Mouse (Mus musculus): ENCODE measurements around the gene Olfr1280. TPM values are rescaled to one million over a fixed set of nuclear protein-coding genes. Genes with fewer than 3 reads are reported as not detected.

Olfr1280 gene
- not detected for polyA plus RNA-seq (2014; fragmentation: Illumina TruSeq; extraction: RNeasy Lipid Tissue Mini Kit (QIAGEN cat#74804); ENCODE audit: low read depth, low replicate concordance)

GRCm38 (mm10) chr2:111313717-111314116, at the start of gene Olfr1280:
Gene Olfr1280 (plus strand): TSS chr2:111314017.

GRCm38 (mm10) chr2:111274006-111274405, 39.8 kb upstream of the Olfr1280 start, which contains the start of gene Olfr1277:
Gene Olfr1277 (minus strand): TSS chr2:111274106.

GRCm38 (mm10) chr2:111289836-111290235, 24.0 kb upstream of the Olfr1280 start, which contains the start of gene Olfr1278:
Gene Olfr1278 (plus strand): TSS chr2:111290136.

DNA sequence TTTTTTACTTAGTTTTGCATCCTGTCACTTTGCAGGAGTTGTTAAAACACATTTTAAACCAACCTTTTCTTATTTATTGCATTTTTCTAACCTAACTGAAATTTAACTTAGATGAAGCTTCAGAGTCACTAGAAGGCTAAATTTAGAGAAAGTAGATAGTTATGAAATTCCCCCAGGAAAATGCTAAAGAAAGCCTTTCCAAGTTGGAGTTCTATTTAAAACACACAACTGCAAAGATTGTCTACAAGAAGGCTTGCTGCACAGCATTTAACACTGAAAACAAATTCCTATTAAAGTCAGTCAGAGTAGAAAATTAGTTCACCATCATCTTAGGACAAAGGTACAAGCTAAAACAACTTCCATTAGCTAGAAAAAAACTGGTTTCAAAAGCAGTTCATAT, 13.4 kb upstream of the Olfr1280 start, which contains the start of gene Olfr1279:
Gene Olfr1279 (plus strand): TSS at position 262 of the 400 bp plus-strand sequence.

GRCm38 (mm10) chr2:111326220-111326619, 12.4 kb downstream of the Olfr1280 start, which contains the start of gene Olfr1281:
Gene Olfr1281 (plus strand): TSS chr2:111326520.

DNA sequence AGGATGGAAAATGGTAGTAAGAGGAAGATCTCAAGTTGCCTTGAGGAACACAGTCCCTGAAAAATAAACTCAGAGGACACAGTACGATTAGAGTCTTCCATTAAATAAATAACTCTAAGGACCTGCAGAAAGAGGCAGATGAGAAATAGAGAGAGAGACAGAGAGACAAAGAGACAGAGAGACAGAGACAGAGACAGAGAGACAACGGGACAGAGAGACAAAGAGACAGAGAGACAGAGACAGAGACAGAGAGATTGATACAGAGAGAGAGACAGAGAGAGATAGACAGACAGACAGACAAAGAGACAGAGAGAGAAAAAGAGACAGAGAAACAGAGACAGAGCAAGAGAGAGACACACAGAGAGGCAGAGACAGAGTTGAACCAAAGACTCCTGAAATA, 22.2 kb downstream of the Olfr1280 start, which contains the start of gene Olfr1282:
Gene Olfr1282 (minus strand): TSS at position 101 of the 400 bp plus-strand sequence.

GRCm38 (mm10) chr2:111366490-111366889, 52.7 kb downstream of the Olfr1280 start, which contains the start of gene Olfr1283:
Gene Olfr1283 (plus strand): TSS chr2:111366790.

GRCm38 (mm10) chr2:111375222-111375621, 61.4 kb downstream of the Olfr1280 start, which contains the start of gene Olfr1284:
Gene Olfr1284 (plus strand): TSS chr2:111375522.

Other genes starting within 250 kb of the Olfr1280 start
- not detected for gene Gm13941, start 208.0 kb upstream of the Olfr1280 start, polyA plus RNA-seq (2014; fragmentation: Illumina TruSeq; extraction: RNeasy Lipid Tissue Mini Kit (QIAGEN cat#74804); ENCODE audit: low read depth, low replicate concordance)
- not detected for gene Gm15130, start 161.1 kb upstream of the Olfr1280 start, polyA plus RNA-seq (2014; fragmentation: Illumina TruSeq; extraction: RNeasy Lipid Tissue Mini Kit (QIAGEN cat#74804); ENCODE audit: low read depth, low replicate concordance)
- not detected for gene 4930430A15Rik, start 84.4 kb upstream of the Olfr1280 start, polyA plus RNA-seq (2014; fragmentation: Illumina TruSeq; extraction: RNeasy Lipid Tissue Mini Kit (QIAGEN cat#74804); ENCODE audit: low read depth, low replicate concordance)
- not detected for gene Olfr1275, start 78.7 kb upstream of the Olfr1280 start, polyA plus RNA-seq (2014; fragmentation: Illumina TruSeq; extraction: RNeasy Lipid Tissue Mini Kit (QIAGEN cat#74804); ENCODE audit: low read depth, low replicate concordance)
- not detected for gene Olfr1276, start 59.5 kb upstream of the Olfr1280 start, polyA plus RNA-seq (2014; fragmentation: Illumina TruSeq; extraction: RNeasy Lipid Tissue Mini Kit (QIAGEN cat#74804); ENCODE audit: low read depth, low replicate concordance)
- gene Olfr1277, start 39.9 kb upstream of the Olfr1280 start, polyA plus RNA-seq (2014; fragmentation: Illumina TruSeq; extraction: RNeasy Lipid Tissue Mini Kit (QIAGEN cat#74804); ENCODE audit: low read depth, low replicate concordance) = not detected
- gene Olfr1278, start 23.9 kb upstream of the Olfr1280 start, polyA plus RNA-seq (2014; fragmentation: Illumina TruSeq; extraction: RNeasy Lipid Tissue Mini Kit (QIAGEN cat#74804); ENCODE audit: low read depth, low replicate concordance) = not detected
- gene Olfr1279, start 13.4 kb upstream of the Olfr1280 start, polyA plus RNA-seq (2014; fragmentation: Illumina TruSeq; extraction: RNeasy Lipid Tissue Mini Kit (QIAGEN cat#74804); ENCODE audit: low read depth, low replicate concordance) = not detected
- gene Olfr1281, start 12.5 kb downstream of the Olfr1280 start, polyA plus RNA-seq (2014; fragmentation: Illumina TruSeq; extraction: RNeasy Lipid Tissue Mini Kit (QIAGEN cat#74804); ENCODE audit: low read depth, low replicate concordance) = not detected
- gene Olfr1282, start 22.1 kb downstream of the Olfr1280 start, polyA plus RNA-seq (2014; fragmentation: Illumina TruSeq; extraction: RNeasy Lipid Tissue Mini Kit (QIAGEN cat#74804); ENCODE audit: low read depth, low replicate concordance) = not detected
- not detected for gene Olfr1283, start 52.8 kb downstream of the Olfr1280 start, polyA plus RNA-seq (2014; fragmentation: Illumina TruSeq; extraction: RNeasy Lipid Tissue Mini Kit (QIAGEN cat#74804); ENCODE audit: low read depth, low replicate concordance)
- not detected for gene Olfr1284, start 61.5 kb downstream of the Olfr1280 start, polyA plus RNA-seq (2014; fragmentation: Illumina TruSeq; extraction: RNeasy Lipid Tissue Mini Kit (QIAGEN cat#74804); ENCODE audit: low read depth, low replicate concordance)
- gene Olfr1286, start 109.1 kb downstream of the Olfr1280 start, polyA plus RNA-seq (2014; fragmentation: Illumina TruSeq; extraction: RNeasy Lipid Tissue Mini Kit (QIAGEN cat#74804); ENCODE audit: low read depth, low replicate concordance) = not detected
- not detected for gene Olfr1287, start 135.1 kb downstream of the Olfr1280 start, polyA plus RNA-seq (2014; fragmentation: Illumina TruSeq; extraction: RNeasy Lipid Tissue Mini Kit (QIAGEN cat#74804); ENCODE audit: low read depth, low replicate concordance)
- not detected for gene Olfr1288, start 160.1 kb downstream of the Olfr1280 start, polyA plus RNA-seq (2014; fragmentation: Illumina TruSeq; extraction: RNeasy Lipid Tissue Mini Kit (QIAGEN cat#74804); ENCODE audit: low read depth, low replicate concordance)
- not detected for gene Olfr1289, start 166.8 kb downstream of the Olfr1280 start, polyA plus RNA-seq (2014; fragmentation: Illumina TruSeq; extraction: RNeasy Lipid Tissue Mini Kit (QIAGEN cat#74804); ENCODE audit: low read depth, low replicate concordance)
- not detected for gene Olfr1290, start 179.8 kb downstream of the Olfr1280 start, polyA plus RNA-seq (2014; fragmentation: Illumina TruSeq; extraction: RNeasy Lipid Tissue Mini Kit (QIAGEN cat#74804); ENCODE audit: low read depth, low replicate concordance)
- not detected for gene Olfr1291-ps1, start 183.2 kb downstream of the Olfr1280 start, polyA plus RNA-seq (2014; fragmentation: Illumina TruSeq; extraction: RNeasy Lipid Tissue Mini Kit (QIAGEN cat#74804); ENCODE audit: low read depth, low replicate concordance)
- not detected for gene Olfr1293-ps, start 211.2 kb downstream of the Olfr1280 start, polyA plus RNA-seq (2014; fragmentation: Illumina TruSeq; extraction: RNeasy Lipid Tissue Mini Kit (QIAGEN cat#74804); ENCODE audit: low read depth, low replicate concordance)
- not detected for gene Olfr1294, start 226.3 kb downstream of the Olfr1280 start, polyA plus RNA-seq (2014; fragmentation: Illumina TruSeq; extraction: RNeasy Lipid Tissue Mini Kit (QIAGEN cat#74804); ENCODE audit: low read depth, low replicate concordance)

Measured in kidney, adult 10 weeks (tissue).